ENCODE assay signal across 8 mouse cellular contexts in the genomic region with DNA sequence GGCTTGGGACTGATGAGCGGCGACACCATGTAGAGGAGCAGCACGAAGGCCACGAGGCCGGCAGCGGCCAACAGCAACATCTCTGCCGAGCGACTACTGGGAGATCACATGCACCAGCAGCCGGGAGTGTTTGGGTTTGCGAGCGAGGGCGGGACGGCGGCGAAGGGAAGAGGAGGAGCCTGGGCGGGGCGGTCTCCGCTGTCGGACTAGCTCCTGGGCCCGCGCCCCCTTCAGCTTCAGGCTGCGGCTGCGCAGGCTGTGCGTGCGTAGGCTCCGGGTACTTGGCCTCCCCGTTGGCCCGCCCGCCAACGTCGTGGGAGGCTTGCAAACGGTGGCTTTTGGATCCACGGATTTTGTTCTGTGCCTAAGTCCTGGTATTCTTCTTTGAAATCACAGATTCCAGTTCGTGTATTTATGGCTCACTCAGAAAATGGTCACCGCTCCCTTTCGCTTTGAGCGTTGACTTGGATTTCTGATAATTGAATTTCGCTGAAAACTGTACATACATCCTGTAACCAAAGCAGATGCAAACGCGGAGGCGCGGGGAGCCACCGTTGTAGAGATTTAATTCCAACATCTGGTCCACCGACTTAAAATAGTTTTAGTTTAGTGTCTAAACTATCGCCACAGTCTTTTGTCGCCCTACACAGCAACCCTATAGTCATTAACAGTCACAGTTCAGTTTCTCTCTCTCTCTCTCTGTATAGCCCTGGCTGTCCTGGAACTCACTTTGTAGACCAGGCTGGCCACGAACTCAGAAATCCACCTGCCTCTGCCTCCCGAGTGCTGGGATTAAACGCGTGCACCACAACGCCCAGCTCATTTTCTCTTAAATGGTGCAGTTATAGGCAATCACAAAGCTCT. TPM values are rescaled to one million over a fixed set of nuclear protein-coding genes. Genes with fewer than 3 reads are reported as not detected.
DNase-seq lines count a peak whose midpoint lies in the region; ATAC-seq lines count a peak whose summit lies in the region.

Kdsr (minus strand) TSS at position 156 of the 864 bp plus-strand sequence.

- H3K4me2 ChIP-seq in heart, embryonic 13.5 days, result peak within 1 kb of the TSS; percentile 97
- H3K4me2 ChIP-seq in liver, embryonic 12.5 days, result peak within 1 kb of the TSS; percentile 99
- peak within 1 kb of the TSS; percentile 90 for H3K4me2 ChIP-seq in stomach, embryonic 15.5 days

- H3K4me1 ChIP-seq in brown adipose tissue, adult 24 weeks (ENCODE audit: control insufficient read depth, insufficient read depth, insufficient read length, low read length), result 0 out of 2 replicates have a peak, but pooled peaks cover 4% of the 10 kb centered on the region
- H3K4me1 ChIP-seq in heart, embryonic 13.5 days, result peaks cover 22% of the 10 kb centered on the region
- peaks cover 34% of the 10 kb centered on the region for H3K4me1 ChIP-seq in liver, embryonic 12.5 days
- H3K4me1 ChIP-seq in stomach, embryonic 15.5 days, result peaks cover 11% of the 10 kb centered on the region

- peak within 1 kb of the TSS; percentile 78 for H3K4me3 ChIP-seq in brown adipose tissue, adult 24 weeks (ENCODE audit: insufficient read depth, low read depth, low read length)
- peak within 1 kb of the TSS; percentile 69 for H3K4me3 ChIP-seq in heart, embryonic 13.5 days
- H3K4me3 ChIP-seq in liver, embryonic 12.5 days, result peak within 1 kb of the TSS; percentile 78
- peak within 1 kb of the TSS; percentile 63 for H3K4me3 ChIP-seq in stomach, embryonic 15.5 days (replicated peaks)

- H3K27ac ChIP-seq in brown adipose tissue, adult 24 weeks (replicated peaks; ENCODE audit: low read depth, low read length), result peak within 1 kb of the TSS; percentile 71
- H3K27ac ChIP-seq in heart, embryonic 13.5 days (replicated peaks), result peak within 1 kb of the TSS; percentile 89
- H3K27ac ChIP-seq in liver, embryonic 12.5 days, result peak within 1 kb of the TSS; percentile 91
- peak within 1 kb of the TSS; percentile 92 for H3K27ac ChIP-seq in stomach, embryonic 15.5 days

- 3% methylated on average over 51 of the region's 51 CpGs for WGBS in heart, embryonic 13.5 days
- 1% methylated on average over 51 of the region's 51 CpGs for WGBS in liver, embryonic 12.5 days (ENCODE audit: insufficient replicate concordance)
- WGBS in stomach, embryonic 15.5 days, result 2% methylated on average over 50 of the region's 51 CpGs

- H3K9me3 ChIP-seq in heart, embryonic 13.5 days, result no peaks in the 10 kb centered on the region
- H3K9me3 ChIP-seq in liver, embryonic 12.5 days (replicated peaks), result no peaks in the 10 kb centered on the region
- no peaks in the 10 kb centered on the region for H3K9me3 ChIP-seq in stomach, embryonic 15.5 days

- peaks cover 15% of the 10 kb centered on the region for H3K36me3 ChIP-seq in heart, embryonic 13.5 days
- peaks cover 5% of the 10 kb centered on the region for H3K36me3 ChIP-seq in liver, embryonic 12.5 days
- no peaks in the 10 kb centered on the region for H3K36me3 ChIP-seq in stomach, embryonic 15.5 days

- no peaks in the 10 kb centered on the region for H3K27me3 ChIP-seq in heart, embryonic 13.5 days (replicated peaks)
- no peaks in the 10 kb centered on the region for H3K27me3 ChIP-seq in liver, embryonic 12.5 days (replicated peaks)
- H3K27me3 ChIP-seq in stomach, embryonic 15.5 days (replicated peaks), result no peaks in the 10 kb centered on the region

- peak within 1 kb of the TSS; percentile 86 for H3K9ac ChIP-seq in heart, embryonic 13.5 days
- H3K9ac ChIP-seq in liver, embryonic 12.5 days, result peak within 1 kb of the TSS; percentile 80
- peak within 1 kb of the TSS; percentile 59 for H3K9ac ChIP-seq in stomach, embryonic 15.5 days

- peak; percentile 94 for ATAC-seq in heart, embryonic 13.5 days (ENCODE audit: extremely low read depth, insufficient number of reproducible peaks, low FRiP score, low TSS enrichment)
- ATAC-seq in liver, embryonic 12.5 days, result peak; percentile 99
- peak; percentile 99 for ATAC-seq in stomach, embryonic 15.5 days (ENCODE audit: insufficient read depth, low FRiP score, low read depth)

- DNase-seq in CD4-positive, CD25-positive, alpha-beta regulatory T cell, adult 2 months (ENCODE audit: low read depth, low spot score), result peak; percentile 98
- DNase-seq in fat pad, adult 2 months (ENCODE audit: extremely low read depth, low read depth, low spot score), result peak; percentile 67
- peak; percentile 98 for DNase-seq in kidney, postnatal 10 days
- peak; percentile 94 to 97 for DNase-seq in natural killer cell, adult 2 months (ENCODE audit: low spot score in 2 of 2)

RNA-seq across cellular contexts. Expression of gene Kdsr, which starts in this region (rescaled TPM):
- polyA plus RNA-seq in brown adipose tissue, adult 24 weeks (2012; ENCODE audit: insufficient read depth, insufficient read length, missing spikeins), result 16.1 and 34.1 TPM in 2 replicates
- 8.3 and 9.7 TPM in 2 replicates for polyA plus RNA-seq in heart, embryonic 13.5 days (2015; fragmentation: Nextera tagmentation; extraction: Ambion mirVana)
- 3.8 and 4.3 TPM in 2 replicates for polyA plus RNA-seq in liver, embryonic 12.5 days (2016; fragmentation: Nextera tagmentation; extraction: Ambion mirVana)
- 14.8 and 16.8 TPM in 2 replicates for polyA plus RNA-seq in stomach, embryonic 15.5 days (2015; fragmentation: Nextera tagmentation; extraction: Ambion mirVana)

Comparison
In these comparisons a context has a peak if more than half of its experiments do, and no peak if none do; other contexts are left out.
1. Peak in every context shown above with its lines: DNase-seq, ATAC-seq, H3K4me3 ChIP-seq and H3K27ac ChIP-seq.